Mouse (Mus musculus): ENCODE data around the gene Mbnl2. TPM values are rescaled to one million over a fixed set of nuclear protein-coding genes. Genes with fewer than 3 reads are reported as not detected.

Mbnl2 gene
- total and polyA plus RNA-seq, 3 experiments: 5.6 to 8.6 TPM; not detected in 1

- Histone ChIP-seq H3K4me1 (ENCODE audit: control insufficient read depth in 1 of 2, insufficient read depth in 2 of 2, low read length in 2 of 2) (no peaks in the 10 kb centered on the region; a peak in 1 of 4 replicates), H3K27me3 (ENCODE audit: control insufficient read depth in 1 of 2, insufficient read depth in 2 of 2, low read length in 2 of 2) (no peaks in the 10 kb centered on the region), H3K9me3 (replicated peaks; ENCODE audit: insufficient read depth, low read length) (no peaks in the 10 kb centered on the region), H3K36me3 (ENCODE audit: control insufficient read depth in 1 of 2, insufficient read depth in 2 of 2, low read length in 2 of 2) (peaks cover 0 to 2% of the 10 kb centered on the region in 2 experiments; a peak in 1 of 4 replicates), H3K9ac (ENCODE audit: control insufficient read depth, low read depth, low read length, poor library complexity, severe bottlenecking) (no peak overlapping the region), H3K4me3 (ENCODE audit: control insufficient read depth in 1 of 2, insufficient read depth in 1 of 2, low read depth in 2 of 2, low read length in 2 of 2) (no peak overlapping the region), H3K27ac (ENCODE audit: control insufficient read depth, low read depth, low read length) (no peak overlapping the region), H3K79me2 (ENCODE audit: control insufficient read depth, insufficient read depth, low read length, poor library complexity) (no peaks in the 10 kb centered on the region)
- DNase-seq (ENCODE audit: low read depth, low spot score): no peak
- TF ChIP-seq CHD2 (IDR thresholded peaks at IDR 0.05; ENCODE audit: low read length) (no peak), E2F4 (IDR thresholded peaks at IDR 0.05; ENCODE audit: borderline replicate concordance, low read depth, low read length) (no peak), SMC3 (IDR thresholded peaks at IDR 0.05; ENCODE audit: low read depth, low read length) (no peak), ELF1 (IDR thresholded peaks at IDR 0.05; ENCODE audit: low read depth, low read length) (no peak), CHD1 (IDR thresholded peaks at IDR 0.05; ENCODE audit: low read depth, low read length) (no peak), MAFK (IDR thresholded peaks at IDR 0.05; ENCODE audit: borderline replicate concordance, low read depth, low read length) (no peak)
Measured at GRCm38 (mm10) chr14:120300191-120300590, 24.7 kb downstream of the Mbnl2 start.

GRCm38 (mm10) chr14:120300814-120301213, 25.3 kb downstream of the Mbnl2 start:
- no peak overlapping the region for H3K27ac ChIP-seq (ENCODE audit: control insufficient read depth, low read depth, low read length)
- no peaks in the 10 kb centered on the region for H3K9me3 ChIP-seq (replicated peaks; ENCODE audit: insufficient read depth, low read length)
- H3K27me3 ChIP-seq (ENCODE audit: control insufficient read depth in 1 of 2, insufficient read depth in 2 of 2, low read length in 2 of 2): no peaks in the 10 kb centered on the region
- H3K79me2 ChIP-seq (ENCODE audit: control insufficient read depth, insufficient read depth, low read length, poor library complexity): no peaks in the 10 kb centered on the region
- no peak for TF ChIP-seq NRF1 (IDR thresholded peaks at IDR 0.05; ENCODE audit: insufficient read depth, low read depth, low read length, poor library complexity, severe bottlenecking)
- TF ChIP-seq RCOR1 (IDR thresholded peaks at IDR 0.05; ENCODE audit: low read depth, low read length): no peak
- TF ChIP-seq CHD1 (IDR thresholded peaks at IDR 0.05; ENCODE audit: low read depth, low read length): no peak
- no peak for TF ChIP-seq UBTF (IDR thresholded peaks at IDR 0.05; ENCODE audit: borderline replicate concordance, insufficient read depth, low read depth, low read length)
- no peak overlapping the region for H3K4me3 ChIP-seq (ENCODE audit: control insufficient read depth in 1 of 2, insufficient read depth in 1 of 2, low read depth in 2 of 2, low read length in 2 of 2)
- no peak overlapping the region for H3K9ac ChIP-seq (ENCODE audit: control insufficient read depth, low read depth, low read length, poor library complexity, severe bottlenecking)
- no peaks in the 10 kb centered on the region; a peak in 1 of 4 replicates for H3K4me1 ChIP-seq (ENCODE audit: control insufficient read depth in 1 of 2, insufficient read depth in 2 of 2, low read length in 2 of 2)
- peaks cover 0 to 4% of the 10 kb centered on the region in 2 experiments; a peak in 1 of 4 replicates for H3K36me3 ChIP-seq (ENCODE audit: control insufficient read depth in 1 of 2, insufficient read depth in 2 of 2, low read length in 2 of 2)
- no peak for DNase-seq (ENCODE audit: low read depth, low spot score)

- H3K27ac ChIP-seq (ENCODE audit: control insufficient read depth, low read depth, low read length): no peak overlapping the region
- H3K9me3 ChIP-seq (replicated peaks; ENCODE audit: insufficient read depth, low read length): no peaks in the 10 kb centered on the region
- no peaks in the 10 kb centered on the region for H3K79me2 ChIP-seq (ENCODE audit: control insufficient read depth, insufficient read depth, low read length, poor library complexity)
- peaks cover 0 to 8% of the 10 kb centered on the region in 2 experiments; a peak in 1 of 4 replicates for H3K36me3 ChIP-seq (ENCODE audit: control insufficient read depth in 1 of 2, insufficient read depth in 2 of 2, low read length in 2 of 2)
- peaks cover 0 to 5% of the 10 kb centered on the region in 2 experiments; a peak in 1 of 4 replicates for H3K4me1 ChIP-seq (ENCODE audit: control insufficient read depth in 1 of 2, insufficient read depth in 2 of 2, low read length in 2 of 2)
- peak; percentile 46 for DNase-seq (ENCODE audit: low read depth, low spot score)
- peak overlapping the region in 1 of 2 experiments; percentile 26; a peak in 1 of 4 replicates for H3K4me3 ChIP-seq (ENCODE audit: control insufficient read depth in 1 of 2, insufficient read depth in 1 of 2, low read depth in 2 of 2, low read length in 2 of 2)
- no peak overlapping the region for H3K9ac ChIP-seq (ENCODE audit: control insufficient read depth, low read depth, low read length, poor library complexity, severe bottlenecking)
- TF ChIP-seq POLR2AphosphoS2 (IDR thresholded peaks at IDR 0.05; ENCODE audit: low read length): no peak
- TF ChIP-seq NRF1 (IDR thresholded peaks at IDR 0.05; ENCODE audit: insufficient read depth, low read depth, low read length, poor library complexity, severe bottlenecking): no peak
- TF ChIP-seq POLR2A (IDR thresholded peaks at IDR 0.05; ENCODE audit: control insufficient read depth in 1 of 2, insufficient read depth in 1 of 2, low read depth in 1 of 2, low read length in 2 of 2, poor library complexity in 1 of 2): no peak
- TF ChIP-seq CHD1 (IDR thresholded peaks at IDR 0.05; ENCODE audit: low read depth, low read length): no peak
- no peak for TF ChIP-seq USF1 (IDR thresholded peaks at IDR 0.05; ENCODE audit: low read depth, low read length)
- no peak for TF ChIP-seq NELFE (IDR thresholded peaks at IDR 0.05; ENCODE audit: low read depth, low read length)
- no peak for TF ChIP-seq GATA1 (IDR thresholded peaks at IDR 0.05; ENCODE audit: low read depth, low read length)
- no peak for TF ChIP-seq MEF2A (IDR thresholded peaks at IDR 0.05; ENCODE audit: extremely low read depth, insufficient replicate concordance, low read depth, low read length, poor library complexity, severe bottlenecking)
- TF ChIP-seq HCFC1 (IDR thresholded peaks at IDR 0.05; ENCODE audit: low read depth, low read length): no peak
- no peak for TF ChIP-seq GABPA (IDR thresholded peaks at IDR 0.05; ENCODE audit: low read depth, low read length)
- H3K27me3 ChIP-seq (ENCODE audit: control insufficient read depth in 1 of 2, insufficient read depth in 2 of 2, low read length in 2 of 2): no peaks in the 10 kb centered on the region
Measured at GRCm38 (mm10) chr14:120302913-120303548, 27.6 kb downstream of the Mbnl2 start.

All from MEL (cell line).